Mouse (Mus musculus) c-Kit-positive CD71-negative TER-119-negative erythroid progenitor cells, embryonic 14.5 days (primary cell): ENCODE data around the gene Cnnm1.

Experiments used
- DNase-seq: peaks from one replicate; pipeline ENCODE4 v3.0.0-alpha.2; 2013; ENCODE audit warnings: low read depth

Cnnm1 gene

DNA sequence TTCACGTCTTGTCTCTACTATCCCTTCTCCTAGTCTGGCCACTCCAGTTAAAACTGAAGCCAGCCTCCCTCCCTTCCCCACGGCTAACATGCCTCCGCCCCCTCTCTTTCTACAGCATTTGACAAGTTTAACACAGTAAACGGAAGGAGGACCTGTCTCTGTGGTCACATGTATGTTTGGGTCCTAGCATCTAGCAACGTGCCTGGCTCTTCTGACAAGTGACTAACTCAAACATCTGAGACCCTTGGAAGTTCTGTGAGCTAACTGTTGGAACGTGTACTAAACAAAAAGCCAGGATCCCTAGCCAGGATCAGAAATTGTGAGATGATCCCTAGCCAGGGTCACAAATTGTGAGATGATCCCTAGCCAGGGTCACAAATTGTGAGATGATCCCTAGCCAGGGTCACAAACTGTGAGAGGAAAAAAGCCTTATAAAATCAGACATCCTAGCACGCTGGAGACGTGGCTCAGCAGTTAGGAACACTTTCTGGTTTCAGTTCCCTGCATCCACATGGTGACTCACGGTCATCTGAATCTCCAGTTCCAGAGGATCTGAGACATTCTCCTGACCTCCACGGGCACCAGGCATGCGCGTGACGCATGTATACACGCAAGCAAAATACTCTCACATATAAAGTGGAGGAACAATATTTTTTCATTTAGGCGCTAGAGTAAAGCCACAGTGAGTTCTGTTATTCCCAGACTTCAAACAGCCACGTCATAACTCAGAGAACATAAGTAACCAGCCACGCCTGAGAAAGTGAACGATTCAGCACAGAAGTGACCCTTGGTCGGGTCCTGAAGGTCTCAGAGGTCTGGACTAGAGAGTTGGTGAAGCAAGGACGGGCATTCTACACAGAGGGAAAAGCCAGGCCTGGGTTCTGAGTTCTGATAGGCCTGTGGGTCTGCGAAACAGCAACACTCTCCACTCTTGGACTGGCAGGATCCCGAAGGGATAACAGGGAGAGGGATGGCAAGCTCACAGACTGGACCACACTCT lies 71.7 kb downstream of the Cnnm1 start:
- DNase-seq: no peak

DNA sequence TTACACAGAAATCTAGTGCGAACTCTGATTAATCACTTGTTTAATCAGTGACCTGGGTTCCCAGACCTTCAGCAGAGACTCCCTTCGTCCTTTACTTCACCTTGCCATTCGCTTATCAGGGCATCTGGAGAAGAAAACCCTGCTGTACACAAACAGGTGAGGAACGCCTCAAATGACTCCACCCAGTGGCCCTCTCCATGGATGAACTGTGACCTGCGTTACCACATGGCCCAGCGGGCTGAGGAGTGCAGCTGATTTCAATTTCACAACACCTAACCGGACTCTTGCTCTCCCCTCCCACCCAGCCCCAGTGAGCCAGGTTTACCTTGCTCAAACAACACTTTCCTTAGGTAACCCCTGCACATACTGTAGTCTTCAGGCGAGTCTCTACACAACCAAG lies 73.6 kb downstream of the Cnnm1 start:
- DNase-seq: no peak

DNA sequence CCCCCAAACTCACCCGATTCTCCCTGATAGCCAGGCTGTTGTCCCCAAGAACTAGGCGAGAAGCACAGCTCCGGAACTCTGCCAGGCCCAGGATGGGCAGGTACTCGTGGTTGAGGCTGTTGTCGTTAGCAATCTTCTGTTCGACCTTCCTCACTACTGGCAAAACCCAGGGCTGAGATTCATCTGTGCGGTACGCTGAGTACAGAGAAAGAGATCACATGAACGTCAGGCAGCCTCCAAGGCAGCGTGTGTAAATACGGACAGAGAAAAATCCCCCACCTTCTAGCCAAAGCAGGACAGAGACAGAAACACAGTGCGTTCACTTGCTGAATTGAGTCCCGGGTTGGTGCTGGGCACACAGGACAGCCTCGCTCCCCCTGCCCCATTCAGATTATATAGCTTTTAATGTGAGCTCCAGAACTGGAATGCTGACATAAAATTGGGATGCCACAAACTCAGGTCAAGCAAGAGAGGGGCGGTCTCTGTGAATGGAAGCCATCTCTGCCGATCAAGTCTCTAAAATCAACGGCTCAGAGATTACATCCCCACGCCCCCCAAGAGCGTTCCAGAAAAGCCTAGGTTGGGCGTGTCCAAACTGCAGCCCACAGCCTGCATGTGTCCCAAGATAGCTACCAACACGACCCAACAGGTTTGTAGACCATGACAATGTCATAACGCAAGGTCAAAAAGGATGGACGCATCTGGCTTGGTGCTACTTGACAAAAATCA lies 75.6 kb downstream of the Cnnm1 start:
- no peak for DNase-seq

DNA sequence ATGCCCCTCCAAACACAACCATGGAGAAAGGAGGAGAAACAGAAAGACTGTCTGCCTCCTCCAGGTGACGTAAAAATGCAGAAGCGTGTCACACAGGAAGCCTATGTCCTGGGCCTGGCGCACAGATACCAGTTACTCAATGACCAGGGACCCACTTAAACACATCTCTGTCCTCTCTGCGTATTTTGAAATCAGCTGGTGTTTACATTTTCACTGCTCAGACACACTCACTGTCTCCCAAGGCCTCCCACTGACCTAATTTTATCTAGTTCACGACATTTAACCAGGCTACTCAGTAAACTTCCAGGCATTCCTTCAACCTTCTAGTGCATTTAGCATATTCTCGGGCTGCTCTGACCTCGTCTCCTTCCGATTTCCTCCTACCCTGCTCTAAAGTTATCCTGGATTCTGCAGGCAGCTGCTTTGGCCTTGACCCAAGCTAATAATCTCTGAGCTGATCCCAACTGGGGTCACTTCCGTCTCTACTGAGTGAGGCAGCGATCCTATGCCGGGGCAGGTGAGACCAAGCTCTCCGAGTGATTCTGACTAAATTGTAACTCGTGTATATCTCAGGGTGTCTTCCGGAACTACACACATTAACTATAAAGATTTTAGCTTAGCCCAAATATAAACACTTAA lies 76.3 kb downstream of the Cnnm1 start:
- no peak for DNase-seq

DNA sequence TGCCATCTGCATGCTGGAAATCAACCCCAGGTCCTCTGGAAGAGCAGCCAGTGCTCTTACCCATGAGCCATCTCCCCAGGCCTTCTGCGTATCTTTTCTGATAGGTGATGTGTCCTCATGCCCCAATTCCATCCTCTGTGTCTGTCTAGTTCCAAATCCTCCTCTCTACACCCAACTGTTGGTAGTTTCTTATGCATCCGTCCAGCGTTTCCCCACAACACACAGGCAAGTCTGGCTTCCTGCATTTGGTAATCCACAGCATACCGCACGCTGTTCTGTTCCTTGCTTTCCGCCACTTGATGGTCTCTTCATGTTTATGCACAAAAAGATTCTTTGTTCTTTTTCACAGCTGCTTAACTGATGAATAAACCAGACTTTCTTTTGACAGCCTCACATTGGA lies 77.1 kb downstream of the Cnnm1 start:
- DNase-seq: no peak

DNA sequence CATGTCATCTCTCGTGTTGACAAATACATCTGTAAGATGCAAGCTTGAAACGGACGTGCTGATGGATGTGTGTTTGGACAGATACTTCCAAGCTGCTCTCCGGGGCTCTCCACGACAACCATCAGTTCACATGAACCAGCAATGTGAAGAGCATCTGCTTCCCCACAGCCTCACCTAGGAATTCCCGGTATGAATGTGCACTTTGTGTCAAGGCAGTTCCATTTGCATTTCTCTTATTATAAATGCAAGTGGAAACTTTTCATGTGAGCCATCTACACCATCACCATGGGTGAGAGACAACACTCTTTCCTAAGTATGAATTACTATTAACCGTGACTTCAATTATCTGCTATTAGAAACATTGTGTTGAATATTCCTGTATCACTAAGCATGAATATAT lies 77.6 kb downstream of the Cnnm1 start:
- no peak for DNase-seq

DNA sequence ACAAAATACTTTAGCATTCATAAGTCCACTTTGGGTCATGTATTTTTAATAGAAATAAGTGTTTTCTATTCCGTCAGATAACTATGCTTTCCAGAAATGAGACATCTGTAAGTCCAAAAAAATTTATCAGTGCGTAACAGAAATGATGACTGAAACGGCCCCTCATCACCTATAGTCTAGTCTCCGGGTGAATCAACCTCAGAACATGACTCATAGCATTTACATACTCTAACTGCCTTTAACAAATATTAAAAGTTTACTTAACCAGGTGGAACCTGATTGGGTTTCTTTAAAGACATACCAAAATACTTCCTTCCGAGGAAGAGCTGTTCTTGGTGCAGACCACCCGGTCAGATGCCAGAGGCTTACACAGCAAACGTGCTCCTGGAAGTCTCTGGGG lies 78.0 kb downstream of the Cnnm1 start:
- no peak for DNase-seq

DNA sequence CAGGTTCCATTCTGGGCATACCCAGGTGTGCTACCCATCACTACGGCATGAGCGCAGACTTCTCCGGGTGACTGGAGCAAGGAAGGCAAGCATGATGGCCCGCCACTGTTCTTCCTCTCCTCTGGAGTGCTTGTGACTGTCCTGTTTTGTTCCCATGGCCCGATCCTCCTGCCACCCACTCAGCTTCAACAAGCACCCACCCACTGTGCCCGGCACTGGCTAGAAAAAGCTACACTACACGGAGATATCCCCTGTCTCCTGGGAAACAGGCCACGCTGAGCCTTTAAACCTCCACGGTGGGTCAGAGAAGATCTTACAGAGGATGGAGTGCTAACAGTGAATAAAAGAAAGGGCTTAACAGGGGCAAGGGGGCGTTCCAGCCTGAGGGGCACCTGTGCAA lies 79.0 kb downstream of the Cnnm1 start:
- DNase-seq: no peak

DNA sequence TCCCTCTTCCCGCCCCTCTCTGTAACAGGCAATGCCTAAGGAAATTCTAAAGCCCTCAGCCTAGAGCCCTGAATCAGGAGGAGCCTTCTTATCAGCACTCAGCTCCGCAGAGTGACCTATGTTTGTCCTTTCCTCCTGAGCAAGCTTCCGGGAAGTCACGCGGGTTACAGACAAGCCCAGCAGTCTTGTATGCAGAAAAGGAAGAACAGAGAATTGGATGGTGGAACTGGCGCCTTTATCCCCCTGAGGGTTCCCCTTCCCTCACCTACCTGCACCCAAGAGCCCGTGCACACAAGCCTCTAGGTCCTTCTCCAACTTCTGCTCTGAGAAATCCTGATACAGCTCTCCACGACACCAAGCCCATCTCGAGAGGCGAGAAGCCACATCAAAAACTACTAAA lies 80.2 kb downstream of the Cnnm1 start:
- DNase-seq: no peak

DNA sequence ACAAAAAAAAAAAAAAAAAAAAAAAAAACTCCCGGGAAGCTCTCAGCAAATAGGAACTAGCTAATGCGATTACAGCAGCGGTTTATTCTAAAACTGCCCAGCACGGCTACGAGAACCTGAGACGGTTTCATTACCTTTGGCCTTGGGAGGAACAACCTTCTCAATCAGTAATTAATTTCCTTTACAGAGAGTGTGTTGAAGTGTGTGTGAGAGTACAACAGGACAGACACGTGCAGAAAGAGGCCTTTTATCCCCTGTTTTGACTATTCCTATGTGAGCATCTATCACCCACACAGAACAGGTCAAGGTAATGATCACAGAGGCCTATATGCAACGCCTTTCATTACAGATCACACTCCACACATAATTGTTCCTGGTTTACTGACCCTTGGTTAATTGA lies 81.1 kb downstream of the Cnnm1 start:
- DNase-seq: no peak

DNA sequence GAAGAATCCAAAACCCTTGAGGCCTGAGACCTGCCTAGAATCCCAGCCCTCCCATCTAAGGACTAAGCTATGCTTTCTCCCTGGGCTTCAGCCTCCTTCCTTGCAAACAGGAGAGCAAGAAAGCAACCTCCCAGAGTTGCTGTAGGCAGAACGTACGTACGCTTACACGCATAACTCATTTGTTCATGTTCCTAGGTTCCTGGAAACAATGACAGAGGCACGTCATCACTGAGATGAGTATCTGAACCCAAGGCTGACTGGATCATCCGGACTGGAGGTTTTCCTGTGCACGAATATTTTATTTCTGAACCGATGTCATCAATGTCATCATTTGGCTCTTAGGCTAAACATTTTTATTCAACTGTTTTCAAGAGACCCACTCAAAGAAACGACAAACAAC lies 81.8 kb downstream of the Cnnm1 start:
- DNase-seq: no peak

DNA sequence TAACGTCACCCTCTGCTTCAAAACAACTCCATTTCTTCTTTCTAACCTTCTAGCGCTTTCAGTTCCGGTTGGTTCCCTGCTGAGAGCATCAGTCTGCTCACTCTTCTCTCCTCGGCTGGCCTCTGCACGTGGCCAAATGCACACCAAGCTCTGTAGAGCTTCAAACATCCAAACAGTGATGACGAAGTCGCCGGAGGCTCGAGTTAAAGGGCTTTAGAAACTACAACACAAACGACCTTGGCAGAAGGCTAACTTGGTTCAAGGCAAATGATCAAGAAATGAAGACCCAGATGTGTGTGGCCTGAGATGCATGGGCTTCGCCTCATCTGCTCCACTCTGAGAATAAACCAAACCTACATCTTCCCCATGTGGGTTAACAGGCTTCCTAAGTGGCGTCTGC lies 83.3 kb downstream of the Cnnm1 start:
- no peak for DNase-seq

DNA sequence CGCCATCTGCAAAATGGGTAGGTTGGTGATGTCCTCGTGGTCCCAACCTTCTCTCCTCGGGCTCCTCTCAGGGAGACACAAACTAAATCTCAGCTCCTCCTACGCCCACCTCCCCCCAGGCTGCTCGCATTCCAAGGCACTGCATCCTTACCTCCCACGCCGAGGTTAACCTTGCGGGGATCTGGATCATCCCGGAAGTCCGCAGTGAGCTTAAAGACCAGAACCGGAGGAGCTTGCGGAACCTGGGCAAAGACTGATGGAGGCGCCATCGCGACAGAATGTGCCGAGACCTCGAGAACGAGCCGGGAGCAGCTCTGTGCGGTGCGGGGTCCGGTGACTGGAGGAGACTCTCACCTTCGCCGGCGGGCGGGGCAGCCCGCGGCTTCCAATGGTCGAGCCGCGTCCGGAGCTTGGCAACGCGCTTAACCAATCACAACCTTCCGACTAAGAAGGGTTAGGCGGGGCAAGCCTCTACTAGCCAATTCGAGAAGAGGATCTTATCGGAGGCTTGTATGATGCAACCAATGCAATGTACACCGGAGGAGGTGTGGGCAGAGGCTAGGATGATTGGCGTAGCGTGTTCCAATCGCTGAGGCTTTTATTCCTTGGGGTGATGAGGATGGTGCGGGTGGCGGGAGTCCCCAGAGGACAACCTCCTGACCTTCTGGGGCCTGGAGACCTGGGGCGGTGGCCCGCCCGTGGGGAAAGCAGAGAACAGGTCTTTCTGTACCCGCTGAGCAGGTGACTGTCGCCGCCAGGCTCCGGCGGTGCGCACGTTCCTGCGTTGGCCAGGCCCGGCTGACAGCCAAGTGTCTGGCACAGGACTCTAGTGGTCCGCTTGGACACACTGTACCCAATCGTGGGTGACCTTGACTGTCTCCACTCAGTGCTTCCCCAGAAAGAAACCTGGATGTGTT lies 84.2 kb downstream of the Cnnm1 start, which contains the start of gene Got1:
Gene Got1 (minus strand): TSS at position 419 of the 917 bp plus-strand sequence.
- peak; percentile 90 for DNase-seq

DNA sequence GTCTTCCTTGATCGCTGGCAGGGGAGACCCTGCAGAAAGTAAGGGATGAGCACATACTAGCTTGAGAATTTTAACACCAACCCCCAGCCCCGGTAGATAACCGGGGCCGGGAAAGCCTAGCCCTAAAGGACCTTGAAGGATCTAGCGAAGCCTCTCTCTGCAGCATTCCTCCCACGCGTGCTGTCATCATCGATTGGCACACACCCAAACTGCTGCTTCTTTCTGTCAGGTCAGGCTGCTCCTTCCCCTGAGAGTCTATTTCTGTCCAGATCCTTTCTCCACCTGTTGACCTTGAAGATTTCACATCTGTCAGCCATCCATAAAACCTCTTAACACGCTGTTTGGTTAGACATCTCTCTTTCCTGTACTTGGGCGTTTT lies 84.9 kb downstream of the Cnnm1 start:
- DNase-seq: no peak

DNA sequence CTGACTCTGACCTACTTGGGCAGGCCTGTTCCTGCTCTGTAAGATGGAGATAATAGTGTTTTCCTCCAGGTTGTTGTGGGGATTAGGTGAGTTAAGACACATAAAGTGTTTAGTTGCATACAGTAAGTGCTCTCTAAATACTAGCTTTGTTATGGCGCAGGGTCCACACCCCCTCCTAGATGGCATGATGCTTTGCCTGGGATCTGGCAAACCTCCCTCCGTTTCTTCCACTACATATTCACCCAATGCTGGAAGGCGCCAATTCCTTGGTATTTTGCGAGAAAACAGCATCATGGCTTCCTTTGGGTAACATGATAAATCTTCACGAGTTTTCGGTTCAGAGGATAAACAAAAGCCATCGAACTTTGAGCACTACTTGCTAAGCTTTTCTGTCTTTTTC lies 85.3 kb downstream of the Cnnm1 start:
- no peak for DNase-seq

DNA sequence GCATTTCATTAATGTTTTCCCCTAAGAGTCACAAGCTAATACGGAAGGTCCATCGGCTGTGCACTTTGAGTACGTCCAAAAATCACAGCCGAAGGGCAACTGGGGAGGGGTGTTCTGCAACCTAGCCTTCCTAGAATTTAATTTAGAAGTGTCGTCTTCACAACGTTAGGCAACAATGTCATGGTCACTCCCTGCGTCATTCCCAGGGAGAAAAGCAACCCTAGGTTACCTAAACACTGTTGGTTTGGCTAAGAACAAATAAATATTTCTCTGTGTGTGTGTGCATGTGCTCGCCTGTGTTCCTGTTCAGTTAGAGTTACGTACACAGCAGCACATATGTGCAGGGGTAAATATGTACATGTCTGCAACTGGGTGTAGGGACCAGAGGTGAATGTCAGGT lies 85.8 kb downstream of the Cnnm1 start:
- DNase-seq: no peak

DNA sequence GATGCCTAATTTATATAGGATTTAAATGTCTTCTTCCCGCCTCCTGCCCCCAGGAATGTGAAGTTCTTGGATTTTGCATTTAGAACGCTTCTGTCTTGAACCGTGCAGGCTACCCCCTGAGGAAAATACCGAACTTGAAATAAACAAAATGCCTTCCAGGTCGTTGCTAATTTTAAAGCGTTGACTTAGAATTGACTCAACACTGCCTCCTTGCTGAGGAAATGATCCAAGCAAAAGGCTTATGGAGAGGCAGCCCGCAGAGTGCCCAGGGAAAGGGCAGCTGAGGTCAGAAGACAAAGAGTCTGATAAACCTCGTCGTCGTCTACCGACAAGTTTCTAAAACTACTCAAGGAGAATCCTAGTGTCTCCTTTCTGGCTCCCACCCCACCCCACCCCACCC lies 86.9 kb downstream of the Cnnm1 start:
- no peak for DNase-seq

DNA sequence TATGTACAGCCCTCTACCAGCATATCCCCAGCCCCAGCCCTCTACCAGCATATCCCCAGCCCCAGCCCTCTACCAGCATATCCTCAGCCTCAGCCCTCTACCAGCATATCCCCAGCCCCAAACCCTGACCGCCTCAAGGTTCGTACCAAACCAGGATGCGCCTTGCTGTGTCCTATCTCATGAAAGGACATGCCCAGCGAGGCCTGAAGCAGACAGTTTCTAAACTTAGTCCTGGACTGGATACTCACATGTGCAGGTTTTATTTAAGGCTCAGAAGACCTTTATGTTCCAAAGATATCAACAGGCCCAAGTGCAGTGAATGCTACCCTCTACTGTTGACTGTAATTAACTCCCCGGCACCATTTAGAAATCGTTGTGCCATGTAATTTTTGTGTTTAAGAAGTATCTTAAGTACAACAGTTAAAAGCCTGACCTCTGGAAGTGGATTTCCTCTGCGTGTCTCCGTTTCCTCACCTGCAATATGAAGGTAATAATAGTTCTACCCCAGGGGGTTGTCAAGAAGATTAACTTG lies 87.9 kb downstream of the Cnnm1 start:
- DNase-seq: no peak

DNA sequence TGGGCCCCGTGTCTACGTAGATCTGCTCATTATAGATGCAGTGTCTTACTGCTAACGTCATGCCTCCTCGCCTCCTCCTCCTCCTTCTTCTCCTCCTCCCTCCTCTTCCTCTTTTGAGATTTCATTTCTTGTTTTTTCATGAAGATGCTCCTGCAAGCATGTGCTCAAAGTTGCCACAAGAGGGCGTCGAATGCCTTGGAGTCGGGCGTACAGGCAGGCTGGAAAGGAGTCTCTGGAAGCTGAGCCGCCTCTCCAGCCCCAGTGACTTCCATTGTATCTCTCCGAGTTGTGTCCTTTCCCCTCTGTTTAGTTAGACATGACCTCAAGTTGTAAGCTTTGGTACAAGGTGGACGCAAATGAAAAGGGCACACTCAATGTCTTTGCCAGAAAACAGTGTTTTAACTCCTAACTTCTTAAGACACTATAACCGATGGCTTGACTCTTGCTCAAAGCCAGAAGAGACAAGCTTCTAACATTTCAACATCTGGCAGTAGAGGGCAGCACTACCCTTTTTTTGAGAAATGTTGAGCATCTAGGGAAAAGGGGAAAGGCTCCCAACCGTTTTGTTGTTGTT lies 90.0 kb downstream of the Cnnm1 start:
- DNase-seq: peak; percentile 88

DNA sequence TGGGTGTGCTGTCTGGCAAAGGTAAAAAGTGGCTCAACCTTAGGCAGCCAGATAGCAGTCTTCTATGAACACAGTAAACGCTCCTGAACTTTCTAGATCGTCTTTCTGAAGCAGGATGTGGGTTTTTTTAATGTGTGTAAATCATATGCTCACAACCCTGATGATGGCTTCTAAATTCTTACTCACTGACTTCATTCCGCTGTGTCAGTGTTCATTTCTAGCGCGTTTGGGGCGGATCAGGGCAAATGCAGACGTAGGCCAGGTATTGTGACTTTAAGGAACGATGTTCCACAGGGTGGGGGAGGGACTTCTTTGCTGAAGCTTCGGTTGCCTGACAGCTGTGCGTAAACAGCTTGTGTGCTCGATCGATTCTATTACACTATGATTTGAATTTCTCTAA lies 90.7 kb downstream of the Cnnm1 start:
- no peak for DNase-seq

DNA sequence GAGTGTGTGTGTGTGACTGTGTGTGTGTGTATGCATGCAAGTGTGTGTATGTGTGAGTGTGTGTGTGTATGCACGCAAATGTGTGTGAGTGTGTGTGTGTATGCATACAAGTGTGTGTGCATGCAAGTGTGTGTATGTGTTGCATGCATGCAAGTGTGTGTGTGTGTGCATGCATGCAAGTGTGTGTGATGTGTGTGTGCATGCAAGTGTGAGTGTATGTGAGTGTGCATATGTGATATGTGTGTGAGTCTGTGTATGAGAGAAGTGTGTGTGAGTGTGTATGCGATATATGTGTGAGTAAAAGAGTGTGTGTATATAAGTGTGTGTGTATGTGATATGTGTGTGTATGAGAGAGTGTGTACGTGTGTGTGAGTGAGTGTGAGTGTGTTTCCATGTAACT lies 95.1 kb downstream of the Cnnm1 start:
- DNase-seq: no peak
